Mouse (Mus musculus) testis, adult 2 months (tissue): ENCODE measurements at regions not wholly inside any gene's neighbourhood (a gene's known extent, or its start where the extent isn't known, plus 50 kb on each side); places are given as distances from the start of the nearest gene placed in this dataset.

ENCODE experiments used
- CTCF ChIP-seq: fragments of 200-500 bp; IDR thresholded peaks from 2 replicates; pipeline ENCODE4 v1.5.1; 2012; ENCODE audit warnings: low read depth, mild to moderate bottlenecking, inconsistent platforms, low read length, moderate library complexity; ENCODE audit not compliant: control insufficient read depth, insufficient read depth, insufficient replicate concordance
- POLR2A ChIP-seq: fragments of 200-500 bp; IDR thresholded peaks from 2 replicates; pipeline ENCODE4 v1.6.1; 2012; ENCODE audit warnings: low read depth, mild to moderate bottlenecking, inconsistent platforms, low read length, moderate library complexity; ENCODE audit not compliant: control insufficient read depth

- TF ChIP-seq CTCF (no peak), POLR2A (no peak)
Observed at GRCm38 (mm10) chr1:159147788-159148497, 84.2 kb upstream of the Cop1 start.
